ENCODE assay signal across 7 mouse cellular contexts in the genomic region with DNA sequence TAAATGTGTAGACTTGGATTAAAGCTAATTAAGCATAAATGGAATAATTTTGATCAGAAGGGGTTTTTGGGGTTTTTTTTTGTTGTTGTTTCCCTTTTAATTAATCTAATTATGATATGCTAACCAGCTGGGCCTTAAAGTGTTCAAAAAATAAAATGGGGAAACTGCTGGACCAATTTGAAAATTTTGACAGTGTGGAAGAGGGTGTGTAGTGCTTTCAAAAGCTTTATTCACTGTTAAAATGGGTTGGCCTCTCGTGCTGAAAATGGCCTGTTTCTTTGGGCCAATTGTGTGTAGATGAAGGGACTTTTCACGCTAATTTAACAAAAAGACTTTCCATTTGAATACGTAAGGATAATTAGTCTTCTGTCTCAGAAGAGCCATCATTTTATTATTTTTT.
DNase-seq lines count a peak whose midpoint lies in the region; ATAC-seq lines count a peak whose summit lies in the region.

No protein-coding gene starts in this region.

- H3K27me3 ChIP-seq in lung, embryonic 16.5 days (ENCODE audit: control insufficient read depth, insufficient read depth, low read depth, low read length): no peaks in the 10 kb centered on the region
- H3K27me3 ChIP-seq in forebrain, embryonic 11.5 days (ENCODE audit: control insufficient read depth, insufficient read depth, low read length): no peaks in the 10 kb centered on the region
- H3K27me3 ChIP-seq in limb, embryonic 15.5 days: no peaks in the 10 kb centered on the region
- H3K27me3 ChIP-seq in stomach, embryonic 16.5 days (ENCODE audit: control insufficient read depth, insufficient read depth, low read length): no peaks in the 10 kb centered on the region

- WGBS in lung, embryonic 16.5 days: 18% methylated on average over 3 of the region's 3 CpGs
- 6% methylated on average over 3 of the region's 3 CpGs for WGBS in forebrain, embryonic 11.5 days
- whole genome bisulfite sequencing in limb, embryonic 15.5 days: 26% methylated on average over 3 of the region's 3 CpGs
- 21% methylated on average over 3 of the region's 3 CpGs for WGBS in stomach, embryonic 16.5 days

- peaks cover 29% of the 10 kb centered on the region for H3K4me1 ChIP-seq in lung, embryonic 16.5 days (replicated peaks; ENCODE audit: control insufficient read depth, insufficient read depth, low read length)
- H3K4me1 ChIP-seq in forebrain, embryonic 11.5 days (replicated peaks; ENCODE audit: control insufficient read depth, insufficient read depth, low read length): peaks cover 10% of the 10 kb centered on the region
- H3K4me1 ChIP-seq in limb, embryonic 15.5 days: peaks cover 29% of the 10 kb centered on the region
- H3K4me1 ChIP-seq in stomach, embryonic 16.5 days (ENCODE audit: control insufficient read depth, insufficient read depth, low read length): peaks cover 32% of the 10 kb centered on the region

- H3K27ac ChIP-seq in lung, embryonic 16.5 days (ENCODE audit: low read length): no peak overlapping the region
- H3K27ac ChIP-seq in forebrain, embryonic 11.5 days (ENCODE audit: low read depth, low read length): peak overlapping the region; percentile 91; the same call in 1 of the 2 replicates
- H3K27ac ChIP-seq in limb, embryonic 15.5 days: no peak overlapping the region
- H3K27ac ChIP-seq in stomach, embryonic 16.5 days (ENCODE audit: low read length): no peak overlapping the region

- H3K9me3 ChIP-seq in lung, embryonic 16.5 days (ENCODE audit: control insufficient read depth, low read length): no peaks in the 10 kb centered on the region
- no peaks in the 10 kb centered on the region for H3K9me3 ChIP-seq in forebrain, embryonic 11.5 days (ENCODE audit: control insufficient read depth, low read length)
- H3K9me3 ChIP-seq in limb, embryonic 15.5 days: no peaks in the 10 kb centered on the region
- no peaks in the 10 kb centered on the region for H3K9me3 ChIP-seq in stomach, embryonic 16.5 days (replicated peaks; ENCODE audit: control insufficient read depth, low read length)

- H3K4me3 ChIP-seq in lung, embryonic 16.5 days (ENCODE audit: low read length): peak overlapping the region; percentile 65
- H3K4me3 ChIP-seq in forebrain, embryonic 11.5 days (ENCODE audit: low read depth, low read length): peak overlapping the region; percentile 60
- peak overlapping the region; percentile 50 for H3K4me3 ChIP-seq in limb, embryonic 15.5 days
- H3K4me3 ChIP-seq in stomach, embryonic 16.5 days (replicated peaks; ENCODE audit: low read length): peak overlapping the region; percentile 67

- no peaks in the 10 kb centered on the region for H3K36me3 ChIP-seq in lung, embryonic 16.5 days (ENCODE audit: control insufficient read depth, insufficient read depth, low read length)
- H3K36me3 ChIP-seq in forebrain, embryonic 11.5 days (ENCODE audit: control insufficient read depth, insufficient read depth, low read length): no peaks in the 10 kb centered on the region
- H3K36me3 ChIP-seq in limb, embryonic 15.5 days: no peaks in the 10 kb centered on the region
- no peaks in the 10 kb centered on the region for H3K36me3 ChIP-seq in stomach, embryonic 16.5 days (ENCODE audit: control insufficient read depth, insufficient read depth, low read length)

- H3K9ac ChIP-seq in lung, embryonic 16.5 days (ENCODE audit: low read length): no peak overlapping the region
- peak overlapping the region; percentile 29; the same call in 1 of the 2 replicates for H3K9ac ChIP-seq in forebrain, embryonic 11.5 days (ENCODE audit: low read length)
- no peak overlapping the region for H3K9ac ChIP-seq in limb, embryonic 15.5 days
- H3K9ac ChIP-seq in stomach, embryonic 16.5 days (ENCODE audit: low read length): peak overlapping the region; percentile 50; the same call in 1 of the 2 replicates

- DNase-seq in lung, postnatal 36 days: no peak
- DNase-seq in forebrain, embryonic 11.5 days (ENCODE audit: low spot score): no peak
- no peak for DNase-seq in spleen, postnatal 4 days (ENCODE audit: low spot score in 2 of 2)

- H3K4me2 ChIP-seq in lung, embryonic 16.5 days (ENCODE audit: low read depth, low read length): peak overlapping the region; percentile 62
- H3K4me2 ChIP-seq in forebrain, embryonic 11.5 days (ENCODE audit: low read depth, low read length, severe bottlenecking): peak overlapping the region; percentile 54
- peak overlapping the region; percentile 49 for H3K4me2 ChIP-seq in limb, embryonic 15.5 days
- peak overlapping the region; percentile 67 for H3K4me2 ChIP-seq in stomach, embryonic 16.5 days (ENCODE audit: low read depth, low read length)

- ATAC-seq in lung, embryonic 16.5 days (ENCODE audit: low read depth): no peak
- ATAC-seq in forebrain, embryonic 11.5 days (replicated peaks; ENCODE audit: low FRiP score): no peak
- ATAC-seq in limb, embryonic 15.5 days (ENCODE audit: insufficient number of reproducible peaks, low FRiP score, low TSS enrichment, low read depth): no peak
- ATAC-seq in stomach, embryonic 16.5 days (ENCODE audit: insufficient read depth, low FRiP score): no peak
- ATAC-seq in monocyte, adult 5-6 weeks (replicated peaks; ENCODE audit: insufficient number of reproducible peaks, low FRiP score, low TSS enrichment, poor library complexity, severe bottlenecking): no peak

Comparison
In these comparisons a context has a peak if more than half of its experiments do, and no peak if none do; other contexts are left out.
1. H3K9ac ChIP-seq: peak in forebrain, embryonic 11.5 days (single experiment) and stomach, embryonic 16.5 days (single experiment); none in lung, embryonic 16.5 days (single experiment) and limb, embryonic 15.5 days (single experiment).
2. Peak in every context shown above with its lines, with median percentiles within 50 percentile points of each other: H3K4me2 ChIP-seq and H3K4me3 ChIP-seq.